Comparison of ENCODE assay signal across 16 mouse cellular contexts in the genomic region with DNA sequence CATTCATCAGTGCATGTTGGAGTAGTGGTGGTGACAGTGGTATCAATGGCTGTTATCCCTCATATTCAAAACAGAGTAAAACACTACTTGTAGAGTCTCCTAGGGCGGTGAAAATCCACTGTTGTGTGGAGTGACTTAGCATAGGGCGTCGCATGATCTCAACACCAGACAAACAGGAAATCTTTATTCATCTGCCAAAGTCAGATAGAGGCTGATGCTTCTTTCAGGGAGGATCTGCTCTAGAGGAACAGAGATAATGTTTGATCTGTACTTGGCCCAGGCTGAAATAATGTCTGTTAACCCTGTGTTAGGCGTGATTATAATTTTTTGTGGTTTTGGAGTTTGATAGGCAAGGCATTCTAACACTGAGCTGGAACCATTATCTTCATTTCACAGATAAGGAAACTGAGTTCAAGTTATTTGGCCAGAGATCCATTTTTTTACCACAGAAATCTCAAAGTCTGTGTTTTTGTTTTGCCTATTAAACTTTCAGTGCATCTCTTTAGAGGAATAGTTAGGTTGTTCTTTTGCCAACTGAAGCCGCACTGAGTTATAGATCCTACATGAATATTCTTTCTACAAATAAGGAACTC. TPM values are rescaled to one million over a fixed set of nuclear protein-coding genes. Genes with fewer than 3 reads are reported as not detected.
DNase-seq lines count a peak whose midpoint lies in the region; ATAC-seq and TF ChIP-seq lines count a peak whose summit lies in the region.
"Had no signal": no experiment of that assay in that cellular context is flagged by ENCODE, and none has a peak within 500 bp of the region (broad histone marks: within the 10 kb centered on the region; RNA-seq: fewer than 3 reads in every experiment).

No protein-coding gene starts in this region.

- no peaks in the 10 kb centered on the region for H3K27me3 ChIP-seq in lung, embryonic 14.5 days (ENCODE audit: insufficient read depth, low read length)
- no peaks in the 10 kb centered on the region for H3K27me3 ChIP-seq in liver, embryonic 14.5 days (ENCODE audit: control insufficient read depth, insufficient read depth, low read length)
- H3K27me3 ChIP-seq: embryonic facial prominence, embryonic 13.5 days; forebrain, embryonic 13.5 days; midbrain, embryonic 12.5 days had no signal

- peak; percentile 11 for DNase-seq in CD4-positive, CD25-positive, alpha-beta regulatory T cell, adult 2 months (ENCODE audit: low read depth, low spot score)
- DNase-seq in lung, embryonic 14.5 days: peak; percentile 34
- no peak for DNase-seq in lung, postnatal 4 days
- peak; percentile 49 to 60 (median 58) for DNase-seq in liver, embryonic 14.5 days (ENCODE audit: low read depth in 3 of 3, low spot score in 3 of 3)
- DNase-seq in telencephalon, adult 2 months (ENCODE audit: low read depth, low spot score): peak; percentile 5
- DNase-seq in adrenal gland, adult 8-10 months: no peak
- no peak for DNase-seq in heart, postnatal 25 days (ENCODE audit: low spot score)
- DNase-seq: cerebellum, postnatal 14 days; gastrocnemius, postnatal 10 days; heart, postnatal 10 days had no signal

- no peak for ATAC-seq in CD4-positive, CD25-positive, alpha-beta regulatory T cell, adult 4 months
- peak; percentile 35; the same call in 1 of the 2 replicates for ATAC-seq in lung, embryonic 14.5 days (ENCODE audit: insufficient read depth)
- ATAC-seq in liver, embryonic 14.5 days (ENCODE audit: insufficient read depth): peak; percentile 83
- ATAC-seq: forebrain, embryonic 13.5 days; inflammation-experienced regulatory T-cells, adult 6 months had no signal

- H3K4me3 ChIP-seq in lung, embryonic 14.5 days (ENCODE audit: low read depth, low read length): no peak overlapping the region
- H3K4me3 ChIP-seq in liver, embryonic 14.5 days (ENCODE audit: insufficient read depth in 1 of 2, low read depth in 2 of 2, low read length in 2 of 2): no peak overlapping the region
- H3K4me3 ChIP-seq: embryonic facial prominence, embryonic 13.5 days; forebrain, embryonic 13.5 days; left cerebral cortex, adult 2 months; midbrain, embryonic 12.5 days had no signal

- H3K27ac ChIP-seq in lung, embryonic 14.5 days (ENCODE audit: low read depth): no peak overlapping the region
- no peak overlapping the region for H3K27ac ChIP-seq in liver, embryonic 14.5 days
- H3K27ac ChIP-seq: embryonic facial prominence, embryonic 13.5 days; forebrain, embryonic 13.5 days; left cerebral cortex, adult 2 months; midbrain, embryonic 12.5 days had no signal

- H3K36me3 ChIP-seq in lung, embryonic 14.5 days (ENCODE audit: insufficient read depth): 0 out of 2 replicates have a peak, but pooled peaks cover 4% of the 10 kb centered on the region
- no peaks in the 10 kb centered on the region for H3K36me3 ChIP-seq in liver, embryonic 14.5 days (replicated peaks; ENCODE audit: control insufficient read depth, insufficient read depth, low read depth)
- H3K36me3 ChIP-seq: embryonic facial prominence, embryonic 13.5 days; midbrain, embryonic 12.5 days had no signal

- no peaks in the 10 kb centered on the region for H3K9me3 ChIP-seq in lung, embryonic 14.5 days (ENCODE audit: low read depth, low read length)
- H3K9me3 ChIP-seq in liver, embryonic 14.5 days (ENCODE audit: control insufficient read depth, low read length): no peaks in the 10 kb centered on the region
- H3K9me3 ChIP-seq: embryonic facial prominence, embryonic 13.5 days; forebrain, embryonic 13.5 days; midbrain, embryonic 12.5 days had no signal

- TF ChIP-seq CTCF in lung, embryonic 14.5 days (IDR thresholded peaks at IDR 0.05; ENCODE audit: low read depth): no peak
- TF ChIP-seq CTCF in liver, embryonic 14.5 days (IDR thresholded peaks at IDR 0.05; ENCODE audit: low read depth): no peak

- no peak overlapping the region for H3K9ac ChIP-seq in lung, embryonic 14.5 days
- H3K9ac ChIP-seq in liver, embryonic 14.5 days (replicated peaks): no peak overlapping the region; the same call in 1 of the 2 replicates
- H3K9ac ChIP-seq: embryonic facial prominence, embryonic 13.5 days; forebrain, embryonic 13.5 days; midbrain, embryonic 12.5 days had no signal

- no peak overlapping the region for H3K4me2 ChIP-seq in lung, embryonic 14.5 days
- 0 out of 2 replicates have a peak overlapping the region, but pooled peaks have one; percentile 22 for H3K4me2 ChIP-seq in liver, embryonic 14.5 days (ENCODE audit: low read depth)
- H3K4me2 ChIP-seq: embryonic facial prominence, embryonic 13.5 days; forebrain, embryonic 13.5 days; midbrain, embryonic 12.5 days had no signal

- WGBS in lung, embryonic 14.5 days: 54% methylated on average over 5 of the region's 5 CpGs
- 17% methylated on average over 5 of the region's 5 CpGs for WGBS in liver, embryonic 14.5 days (ENCODE audit: insufficient replicate concordance)

- peak; percentile 88 for TF ChIP-seq EP300 in liver, embryonic 14.5 days (IDR thresholded peaks at IDR 0.05; ENCODE audit: low read depth)

- intact Hi-C loops in heart, postnatal 25 days (cut with DNase I): no loop called here

- H3K4me1 ChIP-seq in lung, embryonic 14.5 days (ENCODE audit: insufficient read depth): 0 out of 2 replicates have a peak, but pooled peaks cover 6% of the 10 kb centered on the region
- peaks cover 20 to 43% of the 10 kb centered on the region in 2 experiments for H3K4me1 ChIP-seq in liver, embryonic 14.5 days (replicated peaks; ENCODE audit: control insufficient read depth in 2 of 2, insufficient read depth in 2 of 2, low read length in 1 of 2)
- H3K4me1 ChIP-seq: embryonic facial prominence, embryonic 13.5 days; forebrain, embryonic 13.5 days; midbrain, embryonic 12.5 days had no signal

RNA-seq across cellular contexts. Expression of a gene that starts 31.7 kb away (rescaled TPM):
- polyA plus RNA-seq in CD4-positive, CD25-positive, alpha-beta regulatory T cell, adult 4 months (2017; shearing (Covaris generic)): under 1 TPM; 0.48 to 0.59 TPM
- polyA plus RNA-seq in lung, embryonic 14.5 days (2014; fragmentation: Nextera tagmentation; extraction: Ambion mirVana): 14.1 and 14.9 TPM in 2 replicates
- 1.1 and 1.5 TPM in 2 replicates for polyA plus RNA-seq in liver, embryonic 14.5 days (2012; rRNA removed)
- polyA plus RNA-seq in liver, embryonic 14.5 days (2014; fragmentation: Nextera tagmentation; extraction: Ambion mirVana): 0.56 and 0.78 TPM in 2 replicates
- total RNA-seq in adrenal gland, adult 8-10 months (2022): 10 to 100 TPM; 15.8 to 28.3 (median 19.3) TPM
- 1 to 10 TPM; 8.2 to 9.7 TPM for total RNA-seq in heart, postnatal 25 days (2021)

RNA-seq across cellular contexts. Expression of a gene that starts 51.3 kb away (rescaled TPM):
- polyA plus RNA-seq in CD4-positive, CD25-positive, alpha-beta regulatory T cell, adult 4 months (2017; shearing (Covaris generic)): 10 to 100 TPM; 33.0 to 37.2 TPM
- 22.6 and 23.5 TPM in 2 replicates for polyA plus RNA-seq in lung, embryonic 14.5 days (2014; fragmentation: Nextera tagmentation; extraction: Ambion mirVana)
- 5.9 and 7.5 TPM in 2 replicates for polyA plus RNA-seq in liver, embryonic 14.5 days (2012; rRNA removed)
- 8.6 TPM in 2 replicates for polyA plus RNA-seq in liver, embryonic 14.5 days (2014; fragmentation: Nextera tagmentation; extraction: Ambion mirVana)
- 10 to 100 TPM; 18.6 to 22.0 (median 21.5) TPM for total RNA-seq in adrenal gland, adult 8-10 months (2022)
- total RNA-seq in heart, postnatal 25 days (2021): 10 to 100 TPM; 14.6 to 15.3 TPM

RNA-seq across cellular contexts. Expression of a gene that starts 51.4 kb away (rescaled TPM):
- polyA plus RNA-seq in CD4-positive, CD25-positive, alpha-beta regulatory T cell, adult 4 months (2017; shearing (Covaris generic)): 10 to 100 TPM; 14.1 to 22.1 TPM
- polyA plus RNA-seq in lung, embryonic 14.5 days (2014; fragmentation: Nextera tagmentation; extraction: Ambion mirVana): 25.7 and 26.0 TPM in 2 replicates
- 5.8 and 7.4 TPM in 2 replicates for polyA plus RNA-seq in liver, embryonic 14.5 days (2012; rRNA removed)
- 11.4 and 11.6 TPM in 2 replicates for polyA plus RNA-seq in liver, embryonic 14.5 days (2014; fragmentation: Nextera tagmentation; extraction: Ambion mirVana)
- 10 to 100 TPM; 14.4 to 15.4 (median 14.9) TPM for total RNA-seq in adrenal gland, adult 8-10 months (2022)
- total RNA-seq in heart, postnatal 25 days (2021): 1 to 10 TPM; 8.6 to 9.3 TPM

Comparison
In these comparisons a context has a peak if more than half of its experiments do, and no peak if none do; other contexts are left out.
1. DNase-seq: peak in CD4-positive, CD25-positive, alpha-beta regulatory T cell, adult 2 months (single experiment), lung, embryonic 14.5 days (single experiment), liver, embryonic 14.5 days (3 of 3) and telencephalon, adult 2 months (single experiment); none in lung, postnatal 4 days (0 of 2), adrenal gland, adult 8-10 months (single experiment) and heart, postnatal 25 days (single experiment).